Mouse (Mus musculus) spleen, postnatal 4 days (tissue): ENCODE results near the gene Msh4.
"Not testable (repeated sequence)": the region's sequence is repeated elsewhere in the genome, so short reads cannot be mapped to it uniquely, and the experiment has no call there.

Experiments used
- DNase-seq, 2 experiments: peaks; one replicate each; pipeline ENCODE4 v3.0.0; 2022; ENCODE audit warnings: low spot score in 2 of 2

Msh4 gene

DNA sequence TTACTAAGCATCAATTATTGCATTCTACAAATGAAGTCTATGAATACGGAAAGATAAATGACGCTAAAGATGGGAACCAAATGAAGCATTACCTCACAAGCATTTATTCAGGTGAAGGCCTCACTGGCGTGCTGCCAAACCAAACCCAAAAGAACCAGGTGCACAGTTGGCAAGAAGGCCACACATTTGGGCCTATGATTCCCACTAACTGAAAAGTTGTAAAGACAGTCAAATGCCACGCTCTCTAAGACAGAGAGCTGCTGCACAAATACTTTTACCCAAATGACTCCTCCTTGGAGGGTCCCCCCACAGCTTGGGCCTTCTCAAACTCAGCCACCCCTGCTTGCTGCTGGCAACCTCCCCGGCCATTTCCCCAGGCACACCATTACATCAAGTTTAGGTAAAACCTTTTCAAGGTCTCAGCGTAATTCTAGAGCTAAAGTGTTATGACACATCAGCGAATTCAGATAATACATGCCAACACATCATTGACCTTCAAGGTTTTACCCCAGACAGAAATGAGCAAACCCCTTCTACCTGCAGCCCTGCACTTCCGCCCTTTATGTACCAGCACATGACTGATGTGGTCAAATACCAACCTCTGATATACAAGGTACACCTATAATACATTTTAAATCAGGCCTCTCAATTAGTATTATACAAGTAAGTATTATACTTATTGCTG lies 5.4 kb upstream of the Msh4 start:
- DNase-seq: no peak

DNA sequence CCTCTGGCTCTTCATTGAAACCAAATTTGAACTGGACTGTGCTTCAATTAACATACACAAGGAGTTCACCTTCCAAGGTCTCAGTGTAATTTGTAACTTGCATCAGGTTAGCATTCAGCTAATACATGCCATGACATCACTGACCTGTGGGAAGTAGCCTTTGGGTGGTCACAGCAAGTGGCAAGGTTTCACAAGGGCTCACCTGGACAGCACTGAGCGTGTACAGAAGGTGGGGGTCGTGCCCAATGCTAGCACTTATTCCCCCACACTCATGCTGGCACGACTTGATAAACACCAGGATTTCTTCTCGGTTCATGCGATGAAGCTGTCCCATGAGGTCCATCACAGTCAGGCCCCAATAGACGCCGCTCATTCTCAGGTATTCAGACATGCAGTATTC lies 4.6 kb upstream of the Msh4 start:
- no peak for DNase-seq

DNA sequence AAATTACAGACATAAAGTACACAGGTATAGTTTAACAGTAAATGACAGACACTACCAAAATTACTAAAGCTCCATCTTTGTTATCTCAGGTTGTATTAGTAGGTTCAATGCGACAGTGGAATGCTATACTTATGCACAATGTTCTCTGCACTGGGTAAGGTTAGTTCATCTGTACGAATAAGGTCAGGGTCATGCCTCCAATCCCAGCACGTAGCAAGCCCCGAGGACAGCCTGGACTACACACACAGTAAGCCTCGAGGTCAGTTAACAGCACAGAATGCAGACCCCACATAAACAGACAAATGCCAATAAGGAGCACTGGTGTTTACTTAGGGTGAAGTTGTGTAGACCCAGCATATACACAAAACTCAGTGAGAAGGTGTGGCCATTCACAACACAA lies 3.0 kb upstream of the Msh4 start:
- DNase-seq: no peak

DNA sequence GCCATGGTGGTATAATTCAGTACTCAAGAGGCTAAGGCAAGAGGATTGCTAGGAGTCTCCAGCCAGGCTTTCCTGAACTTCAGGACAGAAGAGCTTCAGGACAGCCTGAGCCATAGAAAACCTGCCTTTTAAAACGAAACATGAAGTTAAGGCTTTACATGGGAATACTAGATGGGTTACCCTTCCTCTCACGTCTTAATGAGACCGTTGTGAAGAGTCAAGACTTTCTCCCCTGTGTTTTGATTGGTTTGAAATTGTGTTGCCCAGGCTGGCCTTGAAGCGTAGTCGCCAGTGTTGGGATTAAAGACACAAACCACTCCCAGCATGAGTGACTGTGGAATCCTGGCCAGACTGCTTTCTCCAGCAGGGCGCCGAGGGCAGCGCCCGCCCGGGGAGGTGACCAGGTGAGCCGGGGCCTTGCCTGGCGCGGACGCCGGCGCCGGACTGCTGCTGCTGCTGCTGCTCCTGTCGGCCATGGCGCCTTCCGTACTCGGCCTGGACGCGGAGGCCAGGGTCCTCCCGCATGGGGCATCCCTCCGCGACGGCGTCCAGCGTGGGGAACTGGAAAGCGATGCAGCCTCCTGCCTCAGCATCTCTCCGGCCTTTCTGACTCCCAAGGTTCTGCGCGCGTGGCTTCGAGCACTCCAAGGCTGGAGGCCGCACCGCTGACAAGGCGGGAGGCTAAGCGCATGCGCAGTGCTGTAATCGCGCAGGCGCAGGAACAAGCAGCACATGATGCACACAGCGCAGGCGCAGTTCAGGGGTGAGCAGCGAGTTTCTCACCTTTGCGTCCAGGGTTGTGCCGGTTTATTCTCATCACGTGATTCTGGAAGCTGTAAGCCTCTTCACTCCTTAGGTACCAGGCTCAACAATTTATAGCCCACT lies 445 bp downstream of the Msh4 start:
- DNase-seq: peak; percentile 22 to 65

DNA sequence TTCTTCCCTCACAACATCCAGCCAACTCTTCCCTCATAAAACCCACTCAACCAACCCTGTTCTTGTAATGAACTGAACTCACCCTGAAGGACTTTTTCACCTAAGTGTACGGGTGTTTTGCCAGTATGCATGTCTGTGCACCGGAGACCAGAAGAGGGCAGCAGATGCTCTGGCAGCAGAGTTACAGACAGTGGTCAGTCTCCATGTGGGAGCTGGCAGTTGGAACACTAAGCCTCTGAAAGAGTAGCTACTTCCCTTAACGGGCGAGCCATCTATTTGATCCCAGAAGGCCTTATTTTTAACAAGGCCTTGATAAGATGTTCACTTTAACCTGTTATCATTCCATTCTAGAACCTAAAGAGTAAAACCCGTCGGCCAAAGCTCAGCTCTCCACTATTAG lies 1.4 kb downstream of the Msh4 start:
- DNase-seq: peak; percentile 48 to 67

DNA sequence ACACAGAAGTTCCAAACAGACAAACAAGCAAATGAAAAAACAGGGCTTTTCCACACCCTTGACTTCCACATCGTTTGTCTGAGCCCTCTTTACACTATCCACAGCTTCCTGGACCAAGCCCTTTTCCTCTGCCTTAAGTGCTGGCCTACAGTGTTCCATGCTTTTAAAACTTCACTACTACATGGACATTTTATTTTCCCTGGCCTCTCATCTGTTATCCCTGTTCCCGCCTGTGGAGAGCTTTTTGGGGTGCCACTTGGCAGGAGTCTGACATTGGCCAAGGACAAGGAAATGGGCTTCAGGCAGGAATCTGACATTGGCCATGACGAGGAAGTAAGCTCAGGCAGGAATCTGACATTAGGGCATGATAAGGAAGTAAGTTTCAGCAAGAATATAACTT lies 3.3 kb downstream of the Msh4 start:
- no peak for DNase-seq

DNA sequence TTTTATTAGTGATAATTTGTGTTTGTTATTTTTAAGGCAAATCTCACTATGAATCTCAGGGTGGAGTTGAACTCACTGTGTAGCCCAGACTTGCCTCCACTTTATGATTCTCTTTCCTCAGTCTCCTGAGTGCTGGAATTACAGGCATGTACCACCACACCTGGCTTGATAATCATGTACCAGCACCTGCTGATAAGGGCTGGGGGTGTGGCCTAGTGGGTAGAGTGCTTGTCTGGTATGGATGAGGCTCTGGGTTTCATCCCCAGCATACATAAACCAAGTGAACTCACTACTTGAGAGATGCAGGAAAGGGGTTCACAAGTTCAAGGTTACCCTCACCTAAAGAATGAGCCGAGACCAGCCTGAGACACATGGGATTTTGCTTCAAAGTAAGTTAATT lies 4.0 kb downstream of the Msh4 start:
- DNase-seq: no peak

DNA sequence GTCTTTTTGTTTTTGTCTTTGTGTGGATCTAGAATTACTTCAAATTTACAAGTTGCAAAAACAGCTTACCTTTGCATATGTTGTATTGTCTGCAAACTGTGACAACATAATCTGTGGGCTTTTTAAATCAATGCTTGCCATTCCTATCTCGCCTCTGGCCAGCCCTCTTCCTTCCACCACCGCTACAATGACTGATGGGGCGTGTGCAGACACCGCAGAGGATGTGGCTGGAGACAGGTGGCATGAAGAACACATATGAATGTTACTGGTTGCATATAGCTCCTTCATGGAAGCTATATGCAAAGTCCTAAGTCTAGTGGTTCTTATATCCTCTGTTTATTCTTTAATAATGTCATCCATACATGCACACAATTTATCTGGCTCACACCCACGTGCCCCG lies 8.7 kb downstream of the Msh4 start:
- DNase-seq: no peak

DNA sequence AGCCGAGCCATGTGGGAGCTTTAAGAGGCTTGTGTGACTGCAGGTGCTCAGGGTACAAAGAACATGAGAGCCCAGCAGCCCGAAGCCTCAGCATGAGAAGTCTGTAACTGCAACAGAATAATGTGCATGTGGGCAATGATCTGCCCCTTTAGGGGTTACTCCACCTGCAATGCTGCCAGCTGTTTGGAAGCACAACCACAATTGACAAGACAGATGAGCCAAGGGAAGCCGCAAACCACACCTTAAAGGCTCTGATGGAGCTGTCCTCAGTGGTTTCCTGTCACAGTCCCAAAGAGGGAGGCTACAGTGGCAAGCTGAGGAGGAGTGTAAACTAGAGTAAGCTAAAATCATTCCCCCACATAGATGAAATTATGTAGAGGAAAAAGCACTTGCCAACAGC lies 10.5 kb downstream of the Msh4 start:
- DNase-seq: no peak

DNA sequence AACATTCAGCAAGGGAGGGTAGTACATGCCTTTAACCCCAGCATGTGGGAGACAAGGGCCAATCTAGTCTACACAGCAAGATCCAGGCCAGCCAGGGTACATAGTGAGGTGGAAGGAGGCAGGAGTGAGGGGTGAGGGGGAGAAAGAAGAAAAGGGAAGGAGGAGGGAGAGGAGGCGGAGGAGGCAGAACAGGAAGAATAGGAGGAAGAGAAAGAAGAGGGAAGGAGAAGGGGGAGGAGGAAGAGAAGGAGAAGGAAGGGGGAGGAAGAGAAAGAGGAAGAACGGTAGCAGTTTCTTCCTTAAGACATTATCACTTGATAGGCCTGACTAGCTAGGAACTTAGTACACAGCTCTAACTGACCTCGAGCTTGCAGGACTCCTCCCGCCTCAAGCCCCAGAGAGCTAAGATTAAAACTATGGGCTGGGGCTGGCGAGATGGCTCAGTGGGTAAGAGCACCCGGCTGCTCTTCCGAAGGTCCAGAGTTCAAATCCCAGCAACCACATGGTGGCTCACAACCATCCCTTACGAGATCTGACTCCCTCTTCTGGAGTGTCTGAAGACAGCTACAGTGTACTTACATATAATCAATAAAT lies 16.7 kb downstream of the Msh4 start:
- DNase-seq: no peak

DNA sequence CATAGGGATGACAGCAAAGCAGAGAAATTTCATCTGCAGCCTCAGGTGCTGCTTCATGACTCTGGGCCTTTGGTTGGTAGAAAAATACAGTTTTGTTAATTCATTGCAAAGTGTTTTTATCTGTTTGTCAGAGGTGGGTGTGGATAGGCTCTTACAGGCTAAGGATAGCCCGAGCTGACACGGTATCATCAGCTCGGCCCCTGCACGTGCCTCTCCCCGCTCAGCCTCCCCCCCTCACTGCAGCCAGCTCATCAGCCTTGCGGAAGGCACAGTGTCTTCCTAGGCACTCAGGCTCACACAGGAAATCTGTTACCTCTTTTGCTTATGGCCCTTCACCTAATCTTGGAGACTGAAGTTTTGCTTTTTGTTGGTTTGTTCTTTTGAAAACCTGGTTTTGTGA lies 17.8 kb downstream of the Msh4 start:
- DNase-seq: no peak

DNA sequence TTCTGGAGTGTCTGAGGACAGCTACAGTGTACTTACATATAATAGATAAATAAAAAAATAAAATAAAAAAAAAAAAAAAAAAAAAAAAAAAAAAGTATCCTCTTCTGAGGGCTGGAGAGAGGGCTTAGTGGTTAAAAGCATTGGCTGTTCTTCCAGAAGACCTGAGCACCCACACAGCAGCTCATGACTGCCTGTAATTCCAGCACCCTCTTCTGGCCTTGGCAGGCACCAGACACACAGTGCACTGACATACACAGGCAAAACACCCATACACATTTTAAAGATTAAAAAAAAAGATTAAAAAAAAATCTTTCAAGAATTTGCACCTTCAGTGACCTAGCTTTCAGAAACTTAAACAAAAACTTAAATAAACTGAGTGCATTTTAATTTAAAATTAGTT lies 19.6 kb downstream of the Msh4 start:
- no peak for DNase-seq

DNA sequence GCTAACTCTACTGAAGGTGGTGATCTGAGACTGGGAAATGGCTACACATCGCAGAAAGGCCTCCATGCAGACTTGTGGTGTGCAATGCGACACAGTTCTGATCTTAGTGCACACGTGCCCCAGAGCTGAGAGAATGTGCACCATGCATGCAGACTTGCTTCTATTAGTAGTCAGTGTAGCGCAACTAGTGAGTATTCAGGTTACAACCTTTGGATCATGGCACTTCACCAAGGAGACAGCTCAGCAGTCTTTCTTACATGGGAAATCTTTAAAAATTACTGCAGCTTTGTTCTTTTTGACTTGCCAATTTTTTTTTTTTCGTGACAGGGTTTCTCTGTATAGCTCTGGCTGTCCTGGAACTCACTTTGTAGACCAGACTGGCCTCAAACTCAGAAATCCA lies 34.5 kb downstream of the Msh4 start:
- no peak for DNase-seq

DNA sequence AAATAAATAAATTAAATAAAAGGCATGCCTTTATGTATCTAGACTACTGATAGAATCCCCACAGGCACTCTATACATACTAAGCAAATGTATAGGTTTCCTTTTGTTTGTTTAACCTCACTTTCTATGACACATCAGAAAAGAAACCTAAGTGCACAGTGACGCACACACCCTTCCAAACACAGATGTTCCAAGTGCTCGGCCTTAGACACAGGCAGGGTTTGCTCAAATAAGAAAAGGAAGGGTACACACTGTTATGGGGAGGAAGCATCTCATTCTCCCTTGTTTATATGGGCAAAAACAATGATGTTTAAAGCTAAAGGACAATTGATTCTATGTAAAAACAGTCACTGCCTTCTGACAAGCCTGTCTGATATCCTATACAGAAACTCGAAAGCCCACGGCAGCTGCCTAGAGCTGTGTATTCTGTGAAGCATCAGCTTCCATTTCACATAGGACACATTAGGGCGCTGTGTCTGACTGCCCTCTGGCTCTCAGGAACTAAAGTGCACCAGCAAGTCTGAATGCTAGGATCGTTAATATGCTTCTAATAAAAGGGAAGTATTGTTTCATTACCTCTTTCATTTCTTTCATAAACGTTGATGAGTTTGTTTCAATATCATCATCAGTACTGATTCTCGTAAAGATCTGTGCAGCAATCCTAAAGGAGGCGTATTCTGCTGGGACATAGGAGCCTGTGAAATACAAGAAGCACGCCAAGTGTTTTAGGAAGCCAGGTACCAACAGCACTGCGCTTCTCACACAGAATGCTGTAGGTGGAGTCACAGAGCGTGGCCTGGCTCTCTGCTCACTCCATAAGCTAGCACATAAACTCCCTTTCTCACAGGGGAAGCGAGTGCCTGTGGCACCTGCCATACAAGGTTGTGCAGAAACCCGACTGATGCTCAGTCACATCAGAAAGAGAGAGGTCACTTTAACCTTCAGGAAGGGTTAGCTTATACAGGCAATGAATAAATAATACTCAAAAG lies 38.5 kb downstream of the Msh4 start:
- DNase-seq: no peak

DNA sequence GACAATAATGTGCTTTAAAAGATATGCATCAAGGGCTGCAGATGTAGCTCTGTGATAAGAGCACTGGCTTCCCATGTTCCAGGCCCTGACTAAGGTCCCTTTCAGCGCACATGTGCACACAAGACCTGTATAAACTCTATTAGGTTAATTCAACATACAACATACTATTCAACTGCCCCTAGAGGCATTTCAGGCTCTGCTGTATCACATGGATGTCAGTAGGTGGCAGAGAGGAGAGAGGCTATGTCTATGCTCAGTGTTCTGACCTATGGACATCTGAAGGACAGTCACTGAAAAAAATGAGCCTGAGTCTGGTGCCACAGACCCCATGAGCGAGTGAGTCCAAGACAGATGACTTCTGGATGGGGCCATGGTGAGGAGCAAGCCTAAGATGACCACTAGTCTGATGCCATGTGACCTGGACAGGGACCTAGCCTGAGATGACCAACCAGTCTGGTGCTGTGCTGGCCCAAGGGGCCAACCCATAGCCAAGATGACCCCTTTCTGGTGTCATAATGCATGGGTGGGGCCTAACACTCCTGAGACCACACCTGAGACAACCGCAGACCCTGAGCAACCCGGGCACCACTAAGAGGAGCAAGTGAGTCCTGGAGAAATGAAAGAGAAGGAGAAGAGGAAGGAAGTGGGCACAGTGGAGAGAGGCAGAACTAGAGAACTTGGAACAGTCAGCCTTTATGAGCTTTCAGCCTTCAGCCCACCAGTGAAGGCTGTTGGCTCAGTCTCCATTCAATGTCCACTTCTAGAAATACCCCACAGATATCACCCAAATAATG lies 41.1 kb downstream of the Msh4 start:
- no peak for DNase-seq

DNA sequence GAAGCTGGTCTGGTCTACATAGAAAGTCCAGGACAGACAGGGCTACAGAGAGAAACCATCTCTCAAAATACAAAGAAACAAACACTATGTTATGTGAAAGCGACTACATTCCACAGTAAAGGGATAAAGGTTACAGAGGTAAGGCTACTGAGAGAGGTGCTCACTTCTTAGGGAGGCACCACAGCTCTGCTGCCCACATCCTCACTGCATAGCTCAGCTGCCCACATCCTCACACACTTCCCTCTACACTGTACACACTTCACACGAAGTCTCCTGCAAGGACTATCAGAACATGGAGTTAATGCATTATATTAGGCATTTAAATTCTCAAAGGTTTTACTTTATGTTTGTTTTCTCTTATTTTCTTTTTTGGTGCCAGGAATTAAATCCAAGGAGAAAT lies 42.1 kb downstream of the Msh4 start:
- no peak for DNase-seq

DNA sequence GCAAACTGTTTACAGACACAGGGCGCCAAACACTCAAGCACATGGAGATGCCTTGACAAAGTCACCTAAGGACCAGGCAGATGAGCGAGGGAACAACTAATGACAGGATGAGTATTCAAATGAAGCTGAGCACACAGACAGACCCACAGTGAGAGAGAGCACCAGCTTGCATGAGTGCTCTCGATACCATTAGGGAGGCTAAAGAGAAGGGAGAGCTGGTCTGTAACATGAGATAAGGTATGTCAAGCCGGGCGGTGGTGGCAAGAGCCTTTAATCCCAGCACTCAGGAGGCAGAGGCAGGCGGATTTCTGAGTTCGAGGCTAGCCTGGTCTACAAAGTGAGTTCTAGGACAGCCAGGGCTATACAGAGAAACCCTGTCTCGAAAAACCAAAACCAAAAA lies 45.5 kb downstream of the Msh4 start:
- DNase-seq: not testable (repeated sequence)

DNA sequence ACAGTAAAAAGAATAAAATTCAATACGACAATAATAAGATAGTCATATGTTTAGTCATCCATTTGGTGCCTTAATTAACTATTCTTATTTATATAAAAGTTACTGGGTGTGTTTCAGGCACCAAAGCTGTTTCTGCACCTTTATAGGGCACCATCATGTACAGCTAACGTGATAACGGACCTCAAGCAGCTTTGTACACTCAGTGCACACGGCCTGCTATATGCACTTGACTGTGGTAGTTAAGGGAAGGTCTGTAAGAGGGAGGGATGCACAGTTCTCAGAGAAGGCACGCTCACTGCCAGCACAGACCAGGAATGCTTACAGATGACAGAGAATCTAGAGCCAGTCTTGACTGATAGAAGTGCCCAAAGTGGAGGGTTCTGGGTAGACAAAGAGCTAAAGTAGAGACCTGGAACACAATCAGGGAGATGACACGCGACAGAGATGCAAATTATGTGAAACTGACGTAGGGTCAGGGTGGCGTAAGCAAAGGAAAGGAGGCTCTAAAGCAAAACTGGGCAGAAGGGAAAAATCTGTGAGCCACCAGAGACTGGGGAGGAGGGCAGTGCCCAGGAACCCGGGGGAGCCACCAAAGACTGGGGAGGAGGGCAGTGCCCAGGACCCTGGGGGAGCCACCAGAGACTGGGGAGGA lies 47.5 kb downstream of the Msh4 start:
- DNase-seq: no peak

DNA sequence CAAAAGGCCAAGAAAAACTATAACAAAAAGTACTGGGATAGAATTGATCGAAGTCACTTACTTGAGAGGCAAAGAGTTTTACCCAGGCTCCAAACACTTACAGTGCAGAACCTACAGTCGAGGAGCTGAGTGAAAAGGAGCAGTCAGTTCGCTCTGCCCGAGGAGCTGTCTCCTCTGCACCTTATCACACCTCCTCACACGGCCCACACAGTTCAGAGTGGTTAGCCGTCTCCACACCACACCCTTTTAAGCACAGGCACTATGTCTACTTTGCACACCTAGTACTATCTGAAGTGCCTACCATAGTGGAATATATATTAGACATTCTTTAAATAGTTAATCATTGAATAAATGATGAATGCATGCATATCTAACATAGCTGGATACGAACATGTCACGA lies 53.7 kb downstream of the Msh4 start:
- DNase-seq: peak; percentile 66 to 75

DNA sequence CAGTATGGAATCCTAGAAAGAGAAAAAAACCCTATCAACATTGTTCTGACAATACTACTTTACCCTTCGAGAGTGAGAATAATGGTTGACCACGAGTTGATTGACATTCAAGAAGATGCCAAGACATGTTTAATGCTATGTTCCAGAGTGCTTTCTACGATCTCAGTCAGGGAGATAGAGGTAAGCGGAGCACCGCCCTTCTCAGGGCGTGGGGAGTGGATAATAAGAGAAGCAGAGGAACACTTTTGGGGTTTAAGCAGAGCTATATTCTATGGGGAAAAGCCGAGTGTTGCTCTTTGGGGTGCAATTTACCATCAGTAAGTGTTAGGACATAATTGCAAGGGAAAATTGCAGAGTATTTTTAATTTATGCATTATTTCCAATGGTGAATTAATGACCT lies 55.2 kb downstream of the Msh4 start:
- DNase-seq: peak in 1 of 2 experiments; percentile 58
